ENCODE assay signal across 8 mouse cellular contexts in the genomic region with DNA sequence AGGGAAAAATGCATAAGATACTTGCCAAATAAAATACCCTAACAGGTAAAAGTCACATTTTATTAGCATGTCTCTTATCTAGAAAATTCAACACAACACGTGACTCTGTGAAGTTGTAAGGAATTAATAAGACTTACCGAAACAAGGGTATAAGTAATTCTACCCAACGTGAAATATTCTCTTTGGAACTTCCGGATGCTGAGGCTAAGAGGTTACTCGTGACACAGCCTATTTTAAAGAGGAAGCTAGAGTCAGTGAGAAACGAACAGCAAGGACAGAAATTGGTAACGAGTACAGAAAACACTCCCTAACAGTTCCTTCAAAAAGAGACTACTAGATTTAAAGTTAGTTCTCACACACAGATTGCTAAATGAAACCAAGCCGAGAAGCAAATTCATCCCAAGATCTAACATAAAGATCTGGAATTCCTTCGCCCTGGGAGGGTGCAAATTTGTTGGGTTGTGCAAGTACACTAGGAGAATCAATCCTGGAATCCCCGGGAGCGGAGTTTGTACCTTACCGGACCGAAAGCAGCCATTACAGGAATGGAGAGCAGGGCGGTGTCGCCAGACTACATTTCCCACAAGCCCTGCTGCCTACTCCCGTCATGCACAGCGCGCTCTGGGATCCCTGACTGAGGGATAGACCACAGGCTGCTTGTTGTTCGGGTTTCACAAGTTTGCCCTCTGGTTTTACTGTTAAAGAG. TPM values are rescaled to one million over a fixed set of nuclear protein-coding genes. Genes with fewer than 3 reads are reported as not detected.
A peak's percentile ranks its signal among the peaks of the same experiment; 100 is the strongest.
DNase-seq lines count a peak whose midpoint lies in the region; ATAC-seq and TF ChIP-seq lines count a peak whose summit lies in the region.

A gene (minus strand): TSS at position 600 of the 706 bp plus-strand sequence.

- peak; percentile 73 for TF ChIP-seq POLR2A in olfactory bulb, adult 2 months (IDR thresholded peaks at IDR 0.05; ENCODE audit: insufficient read depth, low read depth, low read length)
- TF ChIP-seq POLR2A in thymus, adult 2 months (IDR thresholded peaks at IDR 0.05; ENCODE audit: control insufficient read depth, extremely low read depth, insufficient read depth, low read length, poor library complexity) = peak; percentile 66

- H3K4me2 ChIP-seq in forebrain, embryonic 16.5 days (ENCODE audit: low read length) = peak within 1 kb of the TSS; percentile 60
- peak within 1 kb of the TSS; percentile 61 for H3K4me2 ChIP-seq in lung, embryonic 14.5 days

- peaks cover 11% of the 10 kb centered on the region for H3K4me1 ChIP-seq in G1E (ENCODE audit: insufficient read depth, low read depth, low read length)
- H3K4me1 ChIP-seq in forebrain, embryonic 16.5 days (replicated peaks; ENCODE audit: control insufficient read depth, insufficient read depth, low read length) = peaks cover 10% of the 10 kb centered on the region; the same call in 1 of the 2 replicates
- H3K4me1 ChIP-seq in lung, embryonic 14.5 days (ENCODE audit: insufficient read depth) = peaks cover 7% of the 10 kb centered on the region; the same call in 1 of the 2 replicates
- H3K4me1 ChIP-seq in olfactory bulb, adult 2 months (ENCODE audit: control insufficient read depth, insufficient read depth, low read length) = no peaks in the 10 kb centered on the region; the same call in 1 of the 2 replicates
- H3K4me1 ChIP-seq in thymus, adult 2 months (replicated peaks; ENCODE audit: control insufficient read depth, insufficient read depth, low read length) = peaks cover 5% of the 10 kb centered on the region

- no peaks in the 10 kb centered on the region for H3K9me3 ChIP-seq in G1E (replicated peaks)
- H3K9me3 ChIP-seq in forebrain, embryonic 16.5 days (ENCODE audit: control insufficient read depth, low read length) = no peaks in the 10 kb centered on the region
- H3K9me3 ChIP-seq in lung, embryonic 14.5 days (ENCODE audit: low read depth, low read length) = no peaks in the 10 kb centered on the region

- peak within 1 kb of the TSS; percentile 68 for H3K4me3 ChIP-seq in G1E (ENCODE audit: low read depth, low read length)
- peak within 1 kb of the TSS; percentile 61 for H3K4me3 ChIP-seq in forebrain, embryonic 16.5 days (replicated peaks; ENCODE audit: low read length)
- H3K4me3 ChIP-seq in layer of hippocampus, adult 2 months = peak within 1 kb of the TSS; percentile 94
- H3K4me3 ChIP-seq in lung, embryonic 14.5 days (ENCODE audit: low read depth, low read length) = peak within 1 kb of the TSS; percentile 59
- H3K4me3 ChIP-seq in olfactory bulb, adult 2 months (ENCODE audit: insufficient read depth, low read depth, low read length) = peak within 1 kb of the TSS; percentile 51
- peak within 1 kb of the TSS; percentile 47 for H3K4me3 ChIP-seq in thymus, adult 2 months (ENCODE audit: control insufficient read depth, insufficient read depth, low read length)

- ATAC-seq in G1E (ENCODE audit: extremely low read depth, insufficient number of reproducible peaks, low FRiP score, poor library complexity, severe bottlenecking) = peak; percentile 99
- ATAC-seq in forebrain, embryonic 16.5 days = peak; percentile 100
- ATAC-seq in lung, embryonic 14.5 days (ENCODE audit: insufficient read depth) = peak; percentile 100

- TF ChIP-seq CTCF in G1E (IDR thresholded peaks at IDR 0.05; ENCODE audit: low read depth, low read length) = no peak
- TF ChIP-seq CTCF in layer of hippocampus, adult 2 months (conservative IDR thresholded peaks at IDR 0.05) = no peak
- no peak for TF ChIP-seq CTCF in lung, embryonic 14.5 days (IDR thresholded peaks at IDR 0.05; ENCODE audit: low read depth)
- TF ChIP-seq CTCF in olfactory bulb, adult 2 months (IDR thresholded peaks at IDR 0.05; ENCODE audit: insufficient read depth, low read depth, low read length) = no peak
- TF ChIP-seq CTCF in thymus, adult 2 months (IDR thresholded peaks at IDR 0.05; ENCODE audit: borderline replicate concordance, control insufficient read depth, extremely low read depth, insufficient read depth, low read length, poor library complexity) = no peak

- under 1% methylated on average over 19 of the region's 19 CpGs for WGBS in forebrain, embryonic 16.5 days
- 1% methylated on average over 19 of the region's 19 CpGs for WGBS in lung, embryonic 14.5 days
- under 1% methylated on average over 19 of the region's 19 CpGs for WGBS in olfactory bulb, adult 2 months
- WGBS in thymus, adult 2 months = 0% methylated on average over 19 of the region's 19 CpGs

- peaks cover 18% of the 10 kb centered on the region for H3K36me3 ChIP-seq in G1E (replicated peaks)
- H3K36me3 ChIP-seq in forebrain, embryonic 16.5 days (ENCODE audit: control insufficient read depth, insufficient read depth) = no peaks in the 10 kb centered on the region
- peaks cover 11% of the 10 kb centered on the region; the same call in 1 of the 2 replicates for H3K36me3 ChIP-seq in lung, embryonic 14.5 days (ENCODE audit: insufficient read depth)
- no peaks in the 10 kb centered on the region for H3K36me3 ChIP-seq in thymus, adult 2 months (ENCODE audit: control insufficient read depth, insufficient read depth, low read length)

- intact Hi-C loops in heart, postnatal 36 days (cut with DNase I) = loop anchor here (1.0 to 2.0 kb wide), 3 partner anchors 32 to 264 kb away; a partner anchor contains a TSS

- H3K9ac ChIP-seq in forebrain, embryonic 16.5 days (replicated peaks; ENCODE audit: low read depth, low read length) = peak within 1 kb of the TSS; percentile 58
- H3K9ac ChIP-seq in lung, embryonic 14.5 days = peak within 1 kb of the TSS; percentile 83

- DNase-seq in G1E (ENCODE audit: low spot score) = peak; percentile 51
- peak; percentile 91 to 95 for DNase-seq in cerebellum, adult 18-20 months
- DNase-seq in heart, postnatal 36 days = peak; percentile 86 to 89
- DNase-seq in layer of hippocampus, adult 2 months (ENCODE audit: low spot score in 2 of 2) = peak; percentile 89 to 95
- peak; percentile 95 for DNase-seq in lung, embryonic 14.5 days
- DNase-seq in thymus, adult 2 months = peak; percentile 93

- H3K27me3 ChIP-seq in G1E (ENCODE audit: insufficient read depth, low read length) = no peaks in the 10 kb centered on the region
- H3K27me3 ChIP-seq in forebrain, embryonic 16.5 days (replicated peaks; ENCODE audit: control insufficient read depth, insufficient read depth, low read length) = no peaks in the 10 kb centered on the region
- no peaks in the 10 kb centered on the region for H3K27me3 ChIP-seq in lung, embryonic 14.5 days (ENCODE audit: insufficient read depth, low read length)
- no peaks in the 10 kb centered on the region for H3K27me3 ChIP-seq in thymus, adult 2 months (ENCODE audit: control insufficient read depth, insufficient read depth, low read length)

- H3K27ac ChIP-seq in forebrain, embryonic 16.5 days (ENCODE audit: low read length) = peak within 1 kb of the TSS; percentile 69
- peak within 1 kb of the TSS; percentile 93 for H3K27ac ChIP-seq in layer of hippocampus, adult 2 months
- peak within 1 kb of the TSS; percentile 87 for H3K27ac ChIP-seq in lung, embryonic 14.5 days (ENCODE audit: low read depth)
- H3K27ac ChIP-seq in olfactory bulb, adult 2 months (ENCODE audit: insufficient read depth, low read depth, low read length) = peak within 1 kb of the TSS; percentile 89
- H3K27ac ChIP-seq in thymus, adult 2 months (ENCODE audit: control insufficient read depth, insufficient read depth, low read length) = peak within 1 kb of the TSS; percentile 52; the same call in 1 of the 2 replicates

RNA-seq across cellular contexts. Expression of the gene that starts here (rescaled TPM):
- total RNA-seq in G1E (2014; fragmentation: Nextera tagmentation) = 19.0 and 25.8 TPM in 2 replicates
- 64.9 and 72.9 TPM in 2 replicates for total RNA-seq in G1E (2017)
- polyA plus RNA-seq in G1E (2012) = 21.0 and 30.2 TPM in 2 replicates
- 101 and 106 TPM in 2 replicates for polyA plus RNA-seq in forebrain, embryonic 16.5 days (2015; fragmentation: Nextera tagmentation; extraction: Ambion mirVana)
- total RNA-seq in heart, postnatal 36 days (2021) = 10 to 100 TPM; 42.4 TPM
- 10 to 100 TPM; 37.0 to 40.3 TPM for total RNA-seq in layer of hippocampus, adult 2 months (2021)
- polyA plus RNA-seq in lung, embryonic 14.5 days (2014; fragmentation: Nextera tagmentation; extraction: Ambion mirVana) = 85.2 and 90.8 TPM in 2 replicates
- polyA plus RNA-seq in olfactory bulb, adult 2 months (2012; ENCODE audit: insufficient read depth, insufficient read length, low replicate concordance, missing spikeins) = not detected in 2 replicates
- polyA plus RNA-seq in thymus, adult 2 months (2012; rRNA removed) = 22.5 and 30.0 TPM in 2 replicates

Comparison
In these comparisons a context has a peak if more than half of its experiments do, and no peak if none do; other contexts are left out.
1. Peak in every context shown above with its lines: DNase-seq, ATAC-seq, H3K4me3 ChIP-seq and H3K27ac ChIP-seq.